Mouse (Mus musculus): ENCODE results near the gene Spem2. TPM values are rescaled to one million over a fixed set of nuclear protein-coding genes. Genes with fewer than 3 reads are reported as not detected.

Gene Spem2
- polyA plus RNA-seq, 1 experiment: not detected

DNA sequence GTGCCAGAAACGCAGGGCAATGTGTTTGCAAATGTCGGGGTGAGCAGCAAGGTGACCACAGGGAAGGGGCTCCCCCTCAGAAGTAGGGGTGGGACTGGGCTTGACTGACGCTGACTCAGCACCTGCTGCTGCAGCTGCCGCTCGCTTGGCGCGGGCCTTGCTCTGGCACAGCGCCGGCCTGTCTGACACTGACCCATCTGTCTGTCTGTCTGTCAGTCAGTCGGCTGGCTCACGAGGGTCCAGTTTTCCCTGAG, 18.2 kb downstream of the Spem2 start:
- peaks cover 1% of the 10 kb centered on the region; the same call in 1 of the 2 replicates for H3K4me1 ChIP-seq (ENCODE audit: control insufficient read depth, insufficient read depth, low read length)
- H3K27ac ChIP-seq (ENCODE audit: control insufficient read depth, insufficient read depth, low read depth, low read length, poor library complexity): no peak overlapping the region
- 3% methylated on average over 11 of the region's 11 CpGs for WGBS

DNA sequence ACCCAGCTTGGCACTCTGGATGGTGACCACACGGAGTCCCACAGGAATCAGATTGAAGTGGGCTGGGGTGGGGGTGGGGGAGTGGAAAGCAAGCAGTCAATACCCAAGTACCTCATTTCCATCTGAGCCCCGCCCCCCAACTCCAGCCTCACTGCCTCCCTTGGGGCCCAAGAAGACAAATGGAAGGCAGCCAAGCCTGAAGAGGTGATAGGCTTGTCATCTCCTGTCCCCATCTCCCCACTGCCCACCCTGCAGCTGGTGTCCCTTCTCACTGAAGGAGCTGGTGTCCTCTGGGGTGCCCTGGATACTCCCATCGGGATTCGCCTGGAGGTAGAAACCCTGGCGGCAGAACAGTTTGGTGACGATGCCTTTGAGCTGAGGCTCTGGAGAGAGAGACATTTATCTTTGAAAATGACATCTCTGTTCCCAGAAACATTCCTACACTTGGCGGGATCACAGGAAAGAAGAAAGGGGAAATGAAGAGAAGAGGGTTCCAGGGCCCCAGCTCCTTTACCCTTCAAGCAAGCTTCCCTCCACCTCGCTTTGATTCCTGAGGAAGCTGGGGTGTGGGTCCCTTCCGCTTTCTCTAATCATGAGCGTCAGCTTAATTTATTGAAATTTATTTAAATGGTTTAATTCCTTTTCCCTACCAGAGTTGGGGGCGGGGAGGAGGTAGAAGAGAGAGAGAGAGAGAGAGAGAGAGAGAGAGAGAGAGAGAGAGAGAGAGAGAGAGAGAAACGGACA, 18.7 kb downstream of the Spem2 start:
- 18% methylated on average over 12 of the region's 12 CpGs for WGBS
- TF ChIP-seq CTCF (IDR thresholded peaks at IDR 0.05; ENCODE audit: control insufficient read depth, insufficient read depth, low read length): no peak
- H3K4me1 ChIP-seq (ENCODE audit: control insufficient read depth, insufficient read depth, low read length): peaks cover 1% of the 10 kb centered on the region; the same call in 1 of the 2 replicates
- no peak overlapping the region for H3K4me3 ChIP-seq (replicated peaks; ENCODE audit: control insufficient read depth, low read depth, low read length)
- no peak overlapping the region for H3K27ac ChIP-seq (ENCODE audit: control insufficient read depth, insufficient read depth, low read depth, low read length, poor library complexity)

More for the DNA sequence above, 18.2 kb downstream of the Spem2 start:
- no peak overlapping the region for H3K4me3 ChIP-seq (replicated peaks; ENCODE audit: control insufficient read depth, low read depth, low read length)
- TF ChIP-seq POLR2A (IDR thresholded peaks at IDR 0.05; ENCODE audit: borderline replicate concordance, control insufficient read depth, low read depth, low read length) (no peak), CTCF (IDR thresholded peaks at IDR 0.05; ENCODE audit: control insufficient read depth, insufficient read depth, low read length) (no peak)

DNA sequence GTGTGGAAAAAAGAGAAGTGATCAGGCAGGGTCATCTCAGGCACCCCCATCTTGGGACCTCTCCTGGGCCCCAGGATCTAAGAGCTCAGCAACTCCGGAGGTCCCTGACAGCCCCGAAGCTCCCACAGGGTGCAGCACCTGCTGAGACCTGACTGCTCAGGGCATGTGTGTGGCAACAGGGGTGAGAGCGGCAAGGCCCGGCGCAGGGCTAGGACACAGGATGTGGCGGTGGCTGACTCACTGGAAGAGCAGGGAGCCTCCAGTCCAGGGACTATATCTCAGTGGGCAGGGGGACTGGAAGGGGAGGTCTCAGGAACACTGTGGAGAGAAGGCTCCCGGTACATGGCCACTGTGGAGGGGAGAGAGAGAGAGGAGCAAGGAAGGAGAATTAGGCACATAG, 20.3 kb downstream of the Spem2 start:
- Histone ChIP-seq H3K4me1 (ENCODE audit: control insufficient read depth, insufficient read depth, low read length) (peaks cover 1% of the 10 kb centered on the region; the same call in 1 of the 2 replicates), H3K27ac (ENCODE audit: control insufficient read depth, insufficient read depth, low read depth, low read length, poor library complexity) (no peak overlapping the region), H3K4me3 (replicated peaks; ENCODE audit: control insufficient read depth, low read depth, low read length) (no peak overlapping the region)
- TF ChIP-seq CTCF (IDR thresholded peaks at IDR 0.05; ENCODE audit: control insufficient read depth, insufficient read depth, low read length) (no peak), POLR2A (IDR thresholded peaks at IDR 0.05; ENCODE audit: borderline replicate concordance, control insufficient read depth, low read depth, low read length) (no peak)
- WGBS: 57% methylated on average over 7 of the region's 7 CpGs

- TF ChIP-seq POLR2A (IDR thresholded peaks at IDR 0.05; ENCODE audit: borderline replicate concordance, control insufficient read depth, low read depth, low read length) (no peak), CTCF (IDR thresholded peaks at IDR 0.05; ENCODE audit: control insufficient read depth, insufficient read depth, low read length) (no peak)
- no peak overlapping the region for H3K4me3 ChIP-seq (replicated peaks; ENCODE audit: control insufficient read depth, low read depth, low read length)
- H3K27ac ChIP-seq (ENCODE audit: control insufficient read depth, insufficient read depth, low read depth, low read length, poor library complexity): no peak overlapping the region
- 5% methylated on average over 13 of the region's 13 CpGs for WGBS
- peaks cover 1% of the 10 kb centered on the region; the same call in 1 of the 2 replicates for H3K4me1 ChIP-seq (ENCODE audit: control insufficient read depth, insufficient read depth, low read length)
Measured at GRCm38 (mm10) chr11:69795983-69796435, 22.3 kb downstream of the Spem2 start.

DNA sequence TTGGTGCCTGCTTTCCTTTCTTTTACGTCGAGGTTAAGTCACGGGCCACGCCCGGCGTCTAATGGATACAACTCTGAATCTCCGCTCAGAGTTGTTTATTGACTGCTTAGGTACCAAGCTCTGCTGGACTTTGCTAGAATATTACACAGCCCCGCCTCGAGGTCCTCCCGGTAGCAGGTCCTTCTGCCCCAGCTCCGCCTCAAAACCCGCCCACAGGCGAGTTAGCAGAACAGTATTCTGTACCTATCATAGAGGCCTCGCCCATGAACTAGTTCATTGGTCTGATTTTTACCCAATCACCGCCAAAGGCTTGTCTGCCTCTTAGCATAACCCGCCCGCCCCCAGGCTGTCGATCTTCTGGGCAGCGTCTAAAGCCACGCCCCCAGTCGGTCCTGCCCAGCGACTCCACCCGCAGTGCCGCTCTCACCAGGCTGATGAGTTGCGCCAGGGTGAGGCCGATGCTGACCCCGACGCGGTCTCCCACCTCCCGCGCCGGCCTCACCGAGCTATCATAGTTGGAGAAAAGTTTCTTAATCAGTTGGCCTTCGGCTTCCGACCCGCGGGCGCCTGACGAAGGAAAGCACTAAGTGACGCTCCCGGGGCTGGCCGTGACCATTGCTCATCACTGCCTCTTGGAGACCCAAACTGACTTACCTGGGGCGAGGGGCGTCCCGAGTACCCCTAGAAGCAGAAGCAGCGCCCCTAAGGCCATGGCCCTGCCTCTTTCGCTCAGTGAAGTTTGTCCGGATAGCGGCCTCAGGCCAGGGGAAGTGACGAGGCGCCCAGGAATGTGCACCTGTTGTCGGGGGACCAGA, 22.9 kb downstream of the Spem2 start, which contains the start of gene Chrnb1:
Gene Chrnb1 (minus strand): TSS at position 776 of the 815 bp plus-strand sequence.
- Histone ChIP-seq H3K27ac (ENCODE audit: control insufficient read depth, insufficient read depth, low read depth, low read length, poor library complexity) (peak within 1 kb of the TSS; percentile 30), H3K4me3 (replicated peaks; ENCODE audit: control insufficient read depth, low read depth, low read length) (peak within 1 kb of the TSS; percentile 69), H3K4me1 (ENCODE audit: control insufficient read depth, insufficient read depth, low read length) (peaks cover 1% of the 10 kb centered on the region; the same call in 1 of the 2 replicates)
- peak; percentile 76 for TF ChIP-seq POLR2A (IDR thresholded peaks at IDR 0.05; ENCODE audit: borderline replicate concordance, control insufficient read depth, low read depth, low read length)
- peak; percentile 11; the same call in 1 of the 2 replicates for TF ChIP-seq CTCF (IDR thresholded peaks at IDR 0.05; ENCODE audit: control insufficient read depth, insufficient read depth, low read length)
- 2% methylated on average over 52 of the region's 52 CpGs for WGBS

GRCm38 (mm10) chr11:69793429-69793828, 24.8 kb downstream of the Spem2 start:
- TF ChIP-seq POLR2A (IDR thresholded peaks at IDR 0.05; ENCODE audit: borderline replicate concordance, control insufficient read depth, low read depth, low read length) (no peak), CTCF (IDR thresholded peaks at IDR 0.05; ENCODE audit: control insufficient read depth, insufficient read depth, low read length) (no peak)
- H3K27ac ChIP-seq (ENCODE audit: control insufficient read depth, insufficient read depth, low read depth, low read length, poor library complexity): no peak overlapping the region
- no peaks in the 10 kb centered on the region for H3K4me1 ChIP-seq (ENCODE audit: control insufficient read depth, insufficient read depth, low read length)
- H3K4me3 ChIP-seq (replicated peaks; ENCODE audit: control insufficient read depth, low read depth, low read length): no peak overlapping the region
- 65% methylated on average over 5 of the region's 5 CpGs for WGBS

GRCm38 (mm10) chr11:69791420-69791819, 26.8 kb downstream of the Spem2 start:
- H3K4me1 ChIP-seq (ENCODE audit: control insufficient read depth, insufficient read depth, low read length): no peaks in the 10 kb centered on the region
- 67% methylated on average over 5 of the region's 5 CpGs for WGBS
- TF ChIP-seq POLR2A (IDR thresholded peaks at IDR 0.05; ENCODE audit: borderline replicate concordance, control insufficient read depth, low read depth, low read length) (no peak), CTCF (IDR thresholded peaks at IDR 0.05; ENCODE audit: control insufficient read depth, insufficient read depth, low read length) (no peak)
- H3K4me3 ChIP-seq (replicated peaks; ENCODE audit: control insufficient read depth, low read depth, low read length): no peak overlapping the region
- H3K27ac ChIP-seq (ENCODE audit: control insufficient read depth, insufficient read depth, low read depth, low read length, poor library complexity): no peak overlapping the region

GRCm38 (mm10) chr11:69789431-69789830, 28.8 kb downstream of the Spem2 start:
- H3K27ac ChIP-seq (ENCODE audit: control insufficient read depth, insufficient read depth, low read depth, low read length, poor library complexity): no peak overlapping the region
- 86% methylated on average over 5 of the region's 5 CpGs for WGBS
- TF ChIP-seq POLR2A (IDR thresholded peaks at IDR 0.05; ENCODE audit: borderline replicate concordance, control insufficient read depth, low read depth, low read length): no peak
- TF ChIP-seq CTCF (IDR thresholded peaks at IDR 0.05; ENCODE audit: control insufficient read depth, insufficient read depth, low read length): no peak
- no peaks in the 10 kb centered on the region; the same call in 1 of the 2 replicates for H3K4me1 ChIP-seq (ENCODE audit: control insufficient read depth, insufficient read depth, low read length)
- H3K4me3 ChIP-seq (replicated peaks; ENCODE audit: control insufficient read depth, low read depth, low read length): no peak overlapping the region
